Mouse (Mus musculus) cerebellum, adult 2 months (tissue): Measurements from ENCODE around the gene Dagla.

ENCODE experiments used
- CTCF ChIP-seq: fragments of 200-500 bp; IDR thresholded peaks from 2 replicates; pipeline ENCODE4 v1.5.1; 2011; ENCODE audit warnings: low read depth, mild to moderate bottlenecking, control low read depth, low read length, moderate library complexity, borderline replicate concordance; ENCODE audit not compliant: insufficient read depth
- POLR2A ChIP-seq: fragments of 200-500 bp; IDR thresholded peaks from 2 replicates; pipeline ENCODE4 v1.6.1; 2011; ENCODE audit warnings: low read length, control low read depth, borderline replicate concordance; ENCODE audit not compliant: insufficient read depth

- no peak for TF ChIP-seq POLR2A
- TF ChIP-seq CTCF = peak; percentile 15; the same call in 1 of the 2 replicates
Observed at GRCm38 (mm10) chr19:10244183-10244582, 60.5 kb downstream of the Dagla start.
